Mouse (Mus musculus) hindbrain, embryonic 11.5 days (tissue): ENCODE results near the gene Gm32742. TPM values are rescaled to one million over a fixed set of nuclear protein-coding genes. Genes with fewer than 3 reads are reported as not detected.

ENCODE experiments used
- ATAC-seq: fragments of 200-750 bp; cut with Nextera tagmentation; 2 replicates; pipeline ENCODE4 v1.8.0; 2017; ENCODE audit warnings: mild to moderate bottlenecking, moderate TSS enrichment, moderate library complexity; ENCODE audit not compliant: low FRiP score
- DNase-seq: peaks from one replicate; pipeline ENCODE4 v3.0.0-alpha.2; 2015; ENCODE audit warnings: low spot score
- H3K27ac ChIP-seq: fragments of 300-500 bp; sonication (generic); 2 replicates; pipeline ENCODE4 v1.5.1; 2014; ENCODE audit warnings: mild to moderate bottlenecking, low read depth, low read length
- H3K27me3 ChIP-seq: fragments of 300-500 bp; sonication (generic); 2 replicates; pipeline ENCODE4 v1.6.1; 2014; ENCODE audit warnings: mild to moderate bottlenecking, low read length, moderate library complexity, mixed read lengths; ENCODE audit not compliant: control insufficient read depth, insufficient read depth
- H3K36me3 ChIP-seq: fragments of 300-500 bp; sonication (generic); 2 replicates; pipeline ENCODE4 v1.6.1; 2014; ENCODE audit warnings: mild to moderate bottlenecking, low read length, moderate library complexity, mixed read lengths; ENCODE audit not compliant: control insufficient read depth, insufficient read depth
- H3K4me1 ChIP-seq: fragments of 300-500 bp; sonication (generic); replicated peaks from 2 replicates; pipeline ENCODE4 v1.6.1; 2014; ENCODE audit warnings: low read length, mixed read lengths; ENCODE audit not compliant: control insufficient read depth, insufficient read depth
- H3K4me2 ChIP-seq: fragments of 300-500 bp; sonication (generic); replicated peaks from 2 replicates; pipeline ENCODE4 v1.6.1; 2014; ENCODE audit warnings: mild to moderate bottlenecking, low read depth, low read length
- H3K4me3 ChIP-seq: fragments of 300-500 bp; sonication (generic); 2 replicates; pipeline ENCODE4 v1.5.1; 2014; ENCODE audit warnings: low read depth, low read length
- H3K9ac ChIP-seq: fragments of 300-500 bp; sonication (generic); 2 replicates; pipeline ENCODE4 v1.6.1; 2014; ENCODE audit warnings: low read depth, low read length
- H3K9me3 ChIP-seq: fragments of 300-500 bp; sonication (generic); 2 replicates; pipeline ENCODE4 v1.6.1; 2016; ENCODE audit warnings: low read length; ENCODE audit not compliant: control insufficient read depth
- WGBS: fragments of 180-500 bp; shearing (Covaris S2); extraction: QIAGEN DNeasy Blood & Tissue Kit; methylation state at CpG from one replicate; pipeline ENCODE4 v1.1.7; 2014; 5-methylcytosine and 5-hydroxymethylcytosine counted together
- polyA plus RNA-seq: library from polyadenylated mRNA; unstranded; fragments of >200 nt; fragmentation: Nextera tagmentation; extraction: Ambion mirVana; gene quantifications from 2 replicates; pipeline ENCODE4 v1.2.1, GENCODE M21; 2014

Gm32742 gene
- polyA plus RNA-seq: 0.08 TPM in 1 of 2 replicates, not detected in the other

GRCm38 (mm10) chr9:51165312-51166180 is at the start of gene Gm32742:
Gene Gm32742, minus strand, starts transcription at chr9:51165517.
- WGBS: 57% methylated on average over 6 of the region's 6 CpGs
- H3K36me3 ChIP-seq: no peaks in the 10 kb centered on the region
- no peak within 1 kb of the TSS for H3K9ac ChIP-seq
- H3K27ac ChIP-seq: no peak within 1 kb of the TSS
- DNase-seq (no peak), ATAC-seq (no peak)
- no peaks in the 10 kb centered on the region for H3K27me3 ChIP-seq
- H3K9me3 ChIP-seq: no peaks in the 10 kb centered on the region
- no peaks in the 10 kb centered on the region for H3K4me1 ChIP-seq
- no peak within 1 kb of the TSS for H3K4me3 ChIP-seq
- no peak within 1 kb of the TSS for H3K4me2 ChIP-seq

GRCm38 (mm10) chr9:51213729-51214237 is 48.5 kb upstream of the Gm32742 start:
- Histone ChIP-seq H3K27me3 (no peaks in the 10 kb centered on the region), H3K4me1 (no peaks in the 10 kb centered on the region; the same call in 1 of the 2 replicates), H3K4me2 (no peak overlapping the region), H3K9me3 (no peaks in the 10 kb centered on the region), H3K36me3 (no peaks in the 10 kb centered on the region), H3K9ac (no peak overlapping the region), H3K4me3 (no peak overlapping the region), H3K27ac (no peak overlapping the region)
- DNase-seq: no peak
- WGBS: 90% methylated on average over 6 of the region's 6 CpGs
- no peak for ATAC-seq

- no peak for ATAC-seq
- H3K9ac ChIP-seq: no peak within 1 kb of the TSS
- H3K27ac ChIP-seq: no peak within 1 kb of the TSS
- no peaks in the 10 kb centered on the region for H3K27me3 ChIP-seq
- DNase-seq: no peak
- no peak within 1 kb of the TSS for H3K4me3 ChIP-seq
- no peaks in the 10 kb centered on the region for H3K9me3 ChIP-seq
- H3K36me3 ChIP-seq: no peaks in the 10 kb centered on the region
- no peak within 1 kb of the TSS for H3K4me2 ChIP-seq
- H3K4me1 ChIP-seq: no peaks in the 10 kb centered on the region; the same call in 1 of the 2 replicates
- WGBS: 82% methylated on average over 20 of the region's 20 CpGs
These were observed 47.9 kb upstream of the Gm32742 start, which contains the start of gene Pou2af1 for GRCm38 (mm10) chr9:51213023-51213728. Gene Pou2af1, plus strand, starts transcription at chr9:51213708.

GRCm38 (mm10) chr9:51211191-51211590 is 45.9 kb upstream of the Gm32742 start:
- no peak overlapping the region for H3K4me3 ChIP-seq
- ATAC-seq (no peak), DNase-seq (no peak)
- no peaks in the 10 kb centered on the region for H3K9me3 ChIP-seq
- H3K4me2 ChIP-seq: no peak overlapping the region
- no peaks in the 10 kb centered on the region for H3K27me3 ChIP-seq
- H3K27ac ChIP-seq: no peak overlapping the region
- no peaks in the 10 kb centered on the region for H3K36me3 ChIP-seq
- H3K9ac ChIP-seq: no peak overlapping the region
- WGBS: 85% methylated on average over 6 of the region's 6 CpGs
- H3K4me1 ChIP-seq: no peaks in the 10 kb centered on the region; the same call in 1 of the 2 replicates

GRCm38 (mm10) chr9:51208974-51209332 is 43.6 kb upstream of the Gm32742 start:
- no peaks in the 10 kb centered on the region for H3K27me3 ChIP-seq
- no peak overlapping the region for H3K9ac ChIP-seq
- H3K4me3 ChIP-seq: no peak overlapping the region
- no peak overlapping the region for H3K27ac ChIP-seq
- H3K36me3 ChIP-seq: no peaks in the 10 kb centered on the region
- no peaks in the 10 kb centered on the region for H3K4me1 ChIP-seq
- DNase-seq: no peak
- no peak overlapping the region for H3K4me2 ChIP-seq
- no peaks in the 10 kb centered on the region for H3K9me3 ChIP-seq
- no peak for ATAC-seq
- 88% methylated on average over 2 of the region's 2 CpGs for WGBS

- no peak overlapping the region for H3K27ac ChIP-seq
- WGBS: 76% methylated on average over 4 of the region's 4 CpGs
- no peaks in the 10 kb centered on the region for H3K9me3 ChIP-seq
- no peak overlapping the region for H3K9ac ChIP-seq
- DNase-seq (no peak), ATAC-seq (no peak)
- H3K4me1 ChIP-seq: no peaks in the 10 kb centered on the region
- H3K36me3 ChIP-seq: no peaks in the 10 kb centered on the region
- H3K4me2 ChIP-seq: no peak overlapping the region
- no peaks in the 10 kb centered on the region for H3K27me3 ChIP-seq
- H3K4me3 ChIP-seq: no peak overlapping the region
These were observed 29.5 kb upstream of the Gm32742 start for GRCm38 (mm10) chr9:51194790-51195189.

GRCm38 (mm10) chr9:51190655-51191054 is 25.3 kb upstream of the Gm32742 start:
- no peaks in the 10 kb centered on the region for H3K27me3 ChIP-seq
- no peaks in the 10 kb centered on the region for H3K9me3 ChIP-seq
- H3K4me3 ChIP-seq: no peak overlapping the region
- WGBS: 87% methylated on average over 3 of the region's 3 CpGs
- DNase-seq (no peak), ATAC-seq (no peak)
- H3K4me1 ChIP-seq: no peaks in the 10 kb centered on the region
- no peak overlapping the region for H3K27ac ChIP-seq
- H3K9ac ChIP-seq: no peak overlapping the region
- no peaks in the 10 kb centered on the region for H3K36me3 ChIP-seq
- no peak overlapping the region for H3K4me2 ChIP-seq

DNA sequence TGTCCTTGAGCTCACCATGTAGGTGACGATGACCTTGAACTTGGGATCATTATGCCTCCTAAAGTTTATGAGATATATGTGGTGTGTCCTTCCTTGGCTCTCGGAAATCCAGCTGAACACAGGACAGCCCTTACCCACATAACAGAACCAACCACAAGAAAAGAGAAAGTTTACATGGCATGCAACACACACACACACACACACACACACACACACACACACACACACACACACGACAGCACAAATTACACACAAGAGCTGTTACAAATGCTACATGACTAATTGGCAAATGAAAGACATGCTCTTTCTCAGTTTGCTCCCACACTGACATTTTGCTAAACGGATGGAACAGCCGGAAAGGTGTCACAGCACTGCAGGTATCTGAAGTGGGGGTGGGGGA is 20.6 kb upstream of the Gm32742 start:
- H3K4me3 ChIP-seq: no peak overlapping the region
- H3K4me2 ChIP-seq: no peak overlapping the region
- no peak overlapping the region for H3K27ac ChIP-seq
- DNase-seq (no peak), ATAC-seq (no peak)
- H3K9ac ChIP-seq: no peak overlapping the region
- H3K9me3 ChIP-seq: no peaks in the 10 kb centered on the region
- no peaks in the 10 kb centered on the region for H3K27me3 ChIP-seq
- H3K36me3 ChIP-seq: no peaks in the 10 kb centered on the region
- WGBS: 79% methylated on average over 5 of the region's 5 CpGs
- no peaks in the 10 kb centered on the region for H3K4me1 ChIP-seq
